Comparison of ENCODE assay signal across 9 mouse cellular contexts in genomic region chr3:20520738-20521137, GRCm38 (mm10).
DNase-seq lines count a peak whose midpoint lies in the region; ATAC-seq lines count a peak whose summit lies in the region.
"Had no signal": no experiment of that assay in that cellular context is flagged by ENCODE, and none has a peak within 500 bp of the region (broad histone marks: within the 10 kb centered on the region; RNA-seq: fewer than 3 reads in every experiment).

No protein-coding gene starts in this region.

- H3K27me3 ChIP-seq in midbrain, embryonic 12.5 days, result no peaks in the 10 kb centered on the region
- H3K27me3 ChIP-seq: embryonic facial prominence, embryonic 15.5 days; liver, embryonic 15.5 days had no signal

- H3K4me2 ChIP-seq in midbrain, embryonic 12.5 days (replicated peaks), result no peak overlapping the region
- H3K4me2 ChIP-seq: embryonic facial prominence, embryonic 15.5 days; liver, embryonic 15.5 days had no signal

- no peak overlapping the region for H3K4me3 ChIP-seq in midbrain, embryonic 12.5 days
- H3K4me3 ChIP-seq: embryonic facial prominence, embryonic 15.5 days; liver, embryonic 15.5 days had no signal

- H3K36me3 ChIP-seq in midbrain, embryonic 12.5 days, result no peaks in the 10 kb centered on the region
- H3K36me3 ChIP-seq: embryonic facial prominence, embryonic 15.5 days; liver, embryonic 15.5 days had no signal

- 0 out of 2 replicates have a peak, but pooled peaks have one; percentile 44 for ATAC-seq in midbrain, embryonic 12.5 days (ENCODE audit: low FRiP score, low read depth)

- H3K9ac ChIP-seq in midbrain, embryonic 12.5 days (replicated peaks), result no peak overlapping the region
- H3K9ac ChIP-seq: embryonic facial prominence, embryonic 15.5 days; liver, embryonic 15.5 days had no signal

- no peak overlapping the region for H3K27ac ChIP-seq in midbrain, embryonic 12.5 days (replicated peaks)
- H3K27ac ChIP-seq: embryonic facial prominence, embryonic 15.5 days; liver, embryonic 15.5 days had no signal

- peak; percentile 8 for DNase-seq in kidney, adult 9 months
- no peak for DNase-seq in kidney, adult 18-20 months
- DNase-seq in urinary bladder, postnatal 14 days (ENCODE audit: low spot score), result peak; percentile 9
- DNase-seq in urinary bladder, adult 2 months (ENCODE audit: low spot score), result no peak
- peak; percentile 74 for DNase-seq in embryo, embryonic 11 days
- DNase-seq in spleen, adult 18-20 months, result no peak

- WGBS in midbrain, embryonic 12.5 days, result 66% methylated on average over 6 of the region's 6 CpGs

- H3K9me3 ChIP-seq in midbrain, embryonic 12.5 days, result no peaks in the 10 kb centered on the region
- H3K9me3 ChIP-seq: embryonic facial prominence, embryonic 15.5 days; liver, embryonic 15.5 days had no signal

- no peaks in the 10 kb centered on the region for H3K4me1 ChIP-seq in midbrain, embryonic 12.5 days
- H3K4me1 ChIP-seq: embryonic facial prominence, embryonic 15.5 days; liver, embryonic 15.5 days had no signal

Comparison
In these comparisons a context has a peak if more than half of its experiments do, and no peak if none do; other contexts are left out.
1. DNase-seq: peak in kidney, adult 9 months (single experiment), urinary bladder, postnatal 14 days (single experiment) and embryo, embryonic 11 days (single experiment); none in kidney, adult 18-20 months (single experiment), urinary bladder, adult 2 months (single experiment) and spleen, adult 18-20 months (0 of 2).